Mouse (Mus musculus) lung, postnatal 0 days (tissue): ENCODE results near the gene Abi3bp. TPM values are rescaled to one million over a fixed set of nuclear protein-coding genes. Genes with fewer than 3 reads are reported as not detected.
A peak's percentile ranks its signal among the peaks of the same experiment; 100 is the strongest.

ENCODE experiments used
- ATAC-seq: fragments of 200-750 bp; cut with Nextera tagmentation; 2 replicates; pipeline ENCODE4 v1.8.0; 2017; ENCODE audit warnings: moderate library complexity
- DNase-seq: peaks from one replicate; pipeline ENCODE4 v3.0.0-alpha.2; 2016; ENCODE audit warnings: low spot score
- H3K27ac ChIP-seq: fragments of 300-500 bp; sonication (generic); 2 replicates; pipeline ENCODE4 v1.5.1; 2014; ENCODE audit warnings: antibody characterized with exemption, mild to moderate bottlenecking, low read length, mixed read lengths
- H3K27me3 ChIP-seq: fragments of 300-500 bp; sonication (generic); replicated peaks from 2 replicates; pipeline ENCODE4 v1.6.1; 2014; ENCODE audit warnings: low read length, mixed read lengths; ENCODE audit not compliant: insufficient read depth
- H3K36me3 ChIP-seq: fragments of 300-500 bp; sonication (generic); 2 replicates; pipeline ENCODE4 v1.6.1; 2014; ENCODE audit warnings: low read length, mixed read lengths; ENCODE audit not compliant: insufficient read depth
- H3K4me1 ChIP-seq: fragments of 300-500 bp; sonication (generic); 2 replicates; pipeline ENCODE4 v1.6.1; 2014; ENCODE audit warnings: antibody characterized with exemption, low read depth, low read length, mixed read lengths; ENCODE audit not compliant: insufficient read depth
- H3K4me2 ChIP-seq: fragments of 300-500 bp; sonication (generic); replicated peaks from 2 replicates; pipeline ENCODE4 v1.6.1; 2014; ENCODE audit warnings: low read depth, mild to moderate bottlenecking, low read length, moderate library complexity, mixed read lengths
- H3K4me3 ChIP-seq: fragments of 300-500 bp; sonication (generic); 2 replicates; pipeline ENCODE4 v1.5.1; 2014; ENCODE audit warnings: low read depth, low read length
- H3K9ac ChIP-seq: fragments of 300-500 bp; sonication (generic); replicated peaks from 2 replicates; pipeline ENCODE4 v1.6.1; 2014; ENCODE audit warnings: low read depth, mild to moderate bottlenecking
- H3K9me3 ChIP-seq: fragments of 300-500 bp; sonication (generic); 2 replicates; pipeline ENCODE4 v1.6.1; 2016; ENCODE audit warnings: low read length, mixed read lengths
- CTCF ChIP-seq: IDR thresholded peaks from 2 replicates; pipeline ENCODE4 v1.5.1; 2016; ENCODE audit warnings: antibody characterized with exemption, mild to moderate bottlenecking
- EP300 ChIP-seq: IDR thresholded peaks from 2 replicates; pipeline ENCODE4 v1.6.1; 2016; ENCODE audit warnings: antibody characterized with exemption, mild to moderate bottlenecking, control low read depth
- WGBS: fragments of 180-500 bp; shearing (Covaris S2); extraction: QIAGEN DNeasy Blood & Tissue Kit; methylation state at CpG from one replicate; pipeline ENCODE4 v1.1.7; 2014; 5-methylcytosine and 5-hydroxymethylcytosine counted together
- polyA plus RNA-seq: library from polyadenylated mRNA; unstranded; fragments of >200 nt; fragmentation: Nextera tagmentation; extraction: Ambion mirVana; gene quantifications from 2 replicates; pipeline ENCODE4 v1.2.1, GENCODE M21; 2015

The Abi3bp gene
- polyA plus RNA-seq, 1 experiment from 2014 or later = 8.4 TPM

- H3K4me3 ChIP-seq = no peak overlapping the region
- no peak overlapping the region for H3K4me2 ChIP-seq
- H3K9me3 ChIP-seq = no peaks in the 10 kb centered on the region
- no peak overlapping the region for H3K27ac ChIP-seq
- TF ChIP-seq CTCF (no peak), EP300 (no peak)
- no peak overlapping the region for H3K9ac ChIP-seq
- DNase-seq (no peak), ATAC-seq (no peak)
- WGBS = 65% methylated on average over 10 of the region's 10 CpGs
- H3K27me3 ChIP-seq = no peaks in the 10 kb centered on the region
- H3K36me3 ChIP-seq = no peaks in the 10 kb centered on the region
- no peaks in the 10 kb centered on the region for H3K4me1 ChIP-seq
Observed at GRCm38 (mm10) chr16:56611096-56611867, 133.6 kb downstream of the Abi3bp start.

- Histone ChIP-seq H3K9me3 (no peaks in the 10 kb centered on the region), H3K27me3 (no peaks in the 10 kb centered on the region), H3K9ac (no peak overlapping the region), H3K4me3 (no peak overlapping the region), H3K36me3 (no peaks in the 10 kb centered on the region), H3K4me1 (no peaks in the 10 kb centered on the region), H3K4me2 (no peak overlapping the region), H3K27ac (no peak overlapping the region)
- 87% methylated on average over 3 of the region's 3 CpGs for WGBS
- no peak for ATAC-seq
- no peak for DNase-seq
- no peak for TF ChIP-seq EP300
- TF ChIP-seq CTCF = no peak
Observed at GRCm38 (mm10) chr16:56638544-56638943, 160.9 kb downstream of the Abi3bp start.

DNA sequence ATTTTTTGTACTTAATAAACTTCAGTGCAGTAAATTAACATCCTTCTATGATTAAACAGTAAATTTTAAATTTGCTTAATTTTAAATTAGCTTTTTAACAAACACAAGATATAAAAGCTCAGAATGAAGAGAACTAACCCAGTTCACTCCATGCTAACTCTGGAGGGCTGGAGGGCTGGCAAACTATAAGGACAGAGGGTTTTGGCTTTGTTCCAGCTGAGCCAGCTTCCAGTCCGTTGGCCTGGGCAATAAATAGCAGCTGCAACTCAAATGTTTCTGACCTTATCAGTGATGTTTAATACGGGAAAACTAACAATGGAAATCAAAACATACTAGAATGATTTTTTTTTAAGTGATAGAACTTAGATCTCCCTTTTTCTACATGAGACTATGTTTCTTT, 167.6 kb downstream of the Abi3bp start:
- H3K9me3 ChIP-seq = no peaks in the 10 kb centered on the region
- H3K27me3 ChIP-seq = no peaks in the 10 kb centered on the region
- WGBS = 15% methylated on average over 2 of the region's 2 CpGs
- no peaks in the 10 kb centered on the region for H3K36me3 ChIP-seq
- no peak overlapping the region for H3K9ac ChIP-seq
- ATAC-seq (no peak), DNase-seq (peak; percentile 24)
- no peak overlapping the region for H3K4me2 ChIP-seq
- H3K4me3 ChIP-seq = no peak overlapping the region
- TF ChIP-seq EP300 (no peak), CTCF (no peak)
- no peaks in the 10 kb centered on the region for H3K4me1 ChIP-seq
- no peak overlapping the region for H3K27ac ChIP-seq

DNA sequence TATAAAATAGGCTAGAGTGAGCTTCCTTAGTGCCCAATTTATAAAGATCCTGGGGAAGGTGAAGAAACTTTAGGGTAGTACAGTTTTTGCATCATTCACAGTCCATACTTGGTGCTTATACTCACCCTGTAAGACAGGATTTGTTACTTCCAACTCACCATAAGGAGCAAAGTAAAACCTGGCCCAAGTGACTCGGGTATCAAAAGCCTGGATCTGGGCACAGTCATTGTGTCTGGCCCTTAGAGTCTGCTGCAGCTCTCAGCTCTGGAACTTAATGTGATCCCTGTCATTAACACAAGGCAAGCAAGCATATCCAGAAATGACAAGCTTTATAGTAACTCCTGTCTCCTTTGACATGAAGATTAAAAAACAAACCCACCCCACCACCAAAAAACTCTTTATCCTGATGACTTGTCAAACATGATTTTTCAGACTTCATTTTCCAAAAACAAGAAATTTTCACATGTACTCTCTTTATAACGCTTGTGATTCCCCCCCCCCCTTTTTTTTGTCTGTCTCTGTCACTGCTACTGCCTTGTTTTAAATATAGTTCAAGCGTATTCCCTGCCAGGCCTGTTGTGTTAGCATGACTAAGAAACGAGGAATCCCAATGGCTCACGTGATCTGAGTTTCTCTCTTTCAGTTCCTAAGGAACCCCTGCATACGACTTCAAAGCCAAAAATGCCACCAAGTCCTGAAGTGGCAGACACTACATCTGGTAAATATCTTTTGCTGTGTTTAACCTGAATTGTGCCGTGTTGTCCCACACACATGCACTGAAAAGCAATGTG, 168.9 kb downstream of the Abi3bp start:
- H3K27ac ChIP-seq = no peak overlapping the region
- 45% methylated on average over 7 of the region's 7 CpGs for WGBS
- H3K4me2 ChIP-seq = no peak overlapping the region
- H3K4me3 ChIP-seq = no peak overlapping the region
- H3K4me1 ChIP-seq = no peaks in the 10 kb centered on the region
- H3K9me3 ChIP-seq = no peaks in the 10 kb centered on the region
- H3K9ac ChIP-seq = no peak overlapping the region
- TF ChIP-seq CTCF (no peak), EP300 (no peak)
- no peaks in the 10 kb centered on the region for H3K27me3 ChIP-seq
- DNase-seq (no peak), ATAC-seq (no peak)
- H3K36me3 ChIP-seq = no peaks in the 10 kb centered on the region

DNA sequence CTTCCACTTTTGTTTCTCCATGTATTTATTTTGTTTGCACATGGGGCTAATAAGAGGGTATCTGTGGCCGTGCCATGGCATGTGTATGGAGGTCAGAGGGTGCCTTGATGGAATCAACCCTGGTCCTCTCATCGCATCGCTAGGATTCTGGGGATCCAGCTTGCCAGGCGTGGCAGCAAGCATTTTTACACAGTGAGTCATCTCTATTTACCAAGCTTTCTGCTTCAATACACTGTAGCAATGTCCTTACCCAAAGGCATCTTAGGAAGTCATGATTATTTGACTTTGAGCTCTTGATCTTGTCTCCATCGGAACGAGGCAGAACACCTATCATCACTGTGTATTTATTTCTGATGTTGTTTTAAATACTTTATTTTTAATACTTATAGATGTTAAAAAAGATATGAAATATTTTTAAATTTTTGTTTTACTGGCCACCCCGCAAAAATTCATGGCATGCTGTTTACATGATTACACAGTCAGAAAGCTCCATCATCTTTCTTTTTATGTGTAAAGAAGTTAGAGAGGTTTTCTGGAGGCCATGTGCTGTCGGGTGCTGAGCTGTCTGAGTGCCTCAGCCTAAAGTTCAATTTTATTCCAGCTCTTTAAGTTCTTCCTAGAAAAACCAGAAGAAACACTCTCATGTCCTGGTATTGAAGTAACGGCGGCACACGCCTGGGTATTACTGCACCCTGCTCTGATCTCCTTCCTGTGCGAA, 177.7 kb downstream of the Abi3bp start:
- no peak overlapping the region for H3K4me3 ChIP-seq
- no peak for ATAC-seq
- H3K9ac ChIP-seq = no peak overlapping the region
- no peaks in the 10 kb centered on the region for H3K4me1 ChIP-seq
- no peak overlapping the region for H3K4me2 ChIP-seq
- no peaks in the 10 kb centered on the region for H3K36me3 ChIP-seq
- 67% methylated on average over 12 of the region's 12 CpGs for WGBS
- no peak overlapping the region for H3K27ac ChIP-seq
- no peaks in the 10 kb centered on the region for H3K9me3 ChIP-seq
- DNase-seq = no peak
- H3K27me3 ChIP-seq = no peaks in the 10 kb centered on the region
- TF ChIP-seq EP300 (no peak), CTCF (no peak)

- H3K4me3 ChIP-seq = no peak overlapping the region
- H3K4me2 ChIP-seq = no peak overlapping the region
- no peaks in the 10 kb centered on the region for H3K27me3 ChIP-seq
- no peaks in the 10 kb centered on the region for H3K36me3 ChIP-seq
- TF ChIP-seq EP300 (no peak), CTCF (no peak)
- no peaks in the 10 kb centered on the region for H3K9me3 ChIP-seq
- H3K4me1 ChIP-seq = no peaks in the 10 kb centered on the region
- DNase-seq (peak; percentile 21), ATAC-seq (peak; percentile 23; the same call in 1 of the 2 replicates)
- H3K9ac ChIP-seq = no peak overlapping the region
- no peak overlapping the region for H3K27ac ChIP-seq
Observed at GRCm38 (mm10) chr16:56658866-56659265, 181.2 kb downstream of the Abi3bp start.
